Mouse (Mus musculus) common myeloid progenitor, adult 5-6 weeks (primary cell): ENCODE results near the gene Vmn2r63. TPM values are rescaled to one million over a fixed set of nuclear protein-coding genes. Genes with fewer than 3 reads are reported as not detected.
"Not testable (repeated sequence)": the region's sequence is repeated elsewhere in the genome, so short reads cannot be mapped to it uniquely, and the experiment has no call there.

Experiments used
- ATAC-seq: replicated peaks from 2 replicates; pipeline ENCODE4 v1.8.0; 2016; ENCODE audit warnings: low read depth, mild to moderate bottlenecking, moderate TSS enrichment, inconsistent platforms; ENCODE audit not compliant: poor library complexity, severe bottlenecking
- total RNA-seq: library from RNA; stranded (forward); fragments of 200-1000, 187-1606 nt; gene quantifications from 2 replicates; pipeline ENCODE4 v1.2.3, GENCODE M21; 2017

Vmn2r63 gene
- not detected in 2 replicates for total RNA-seq

DNA sequence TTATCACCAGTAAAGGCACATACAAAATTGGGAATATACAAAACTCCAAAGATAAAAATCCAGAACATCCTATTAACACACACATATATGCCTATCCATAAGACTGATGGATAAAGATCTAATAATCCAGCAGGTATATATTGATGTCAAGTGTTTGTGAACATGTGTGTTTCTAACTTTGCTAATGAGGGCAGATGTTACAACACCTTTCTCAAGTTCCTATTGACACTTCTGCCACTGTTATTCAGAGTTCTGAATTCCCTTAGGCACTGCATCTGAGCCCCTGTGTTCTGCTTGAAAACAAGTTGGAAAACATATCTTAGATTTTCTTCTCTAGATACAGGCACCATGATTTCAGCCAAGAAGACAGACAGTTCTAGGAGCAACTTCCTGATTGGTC is at the start of gene Vmn2r63:
Gene Vmn2r63, minus strand, starts transcription at position 101 of the 400 bp plus-strand sequence.
- not testable (repeated sequence) for ATAC-seq

DNA sequence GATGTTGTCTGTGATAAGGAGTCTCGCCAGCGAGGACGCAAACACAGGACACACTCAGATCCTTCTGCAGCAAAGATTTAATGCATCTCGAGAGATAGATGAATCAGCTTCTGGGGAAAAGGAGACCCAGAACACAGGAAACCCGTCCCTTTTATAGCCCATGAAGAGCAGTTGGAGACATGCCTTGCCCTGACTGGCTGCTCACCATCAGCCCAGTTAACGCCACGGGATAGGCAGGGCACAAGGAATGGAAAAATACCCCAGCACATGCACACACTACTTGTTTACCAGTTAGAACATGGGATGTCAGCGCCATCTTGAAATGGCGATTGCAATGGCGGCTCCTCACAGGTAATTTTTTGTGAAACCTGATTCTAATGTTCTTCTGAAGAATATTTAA is 47.1 kb upstream of the Vmn2r63 start:
- ATAC-seq: no peak

DNA sequence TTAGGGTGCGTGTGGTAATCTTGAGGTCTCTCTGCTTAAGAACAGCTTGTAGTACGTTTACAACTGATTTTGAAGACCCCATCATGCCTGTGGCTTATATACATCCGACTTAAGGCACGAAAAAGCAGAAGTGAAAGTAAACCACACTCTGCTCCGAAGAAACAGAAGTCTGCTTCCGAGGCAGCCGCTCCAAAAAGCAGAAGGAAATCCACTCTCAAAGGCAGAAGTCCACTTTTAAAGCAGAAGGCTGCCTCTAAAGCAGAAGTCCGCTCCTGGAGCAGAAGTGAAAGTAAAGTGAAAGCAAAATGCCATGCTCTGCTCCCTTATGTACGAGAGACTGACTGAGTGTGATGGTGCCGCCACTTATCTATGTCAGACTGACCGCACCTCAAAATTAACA is 46.5 kb upstream of the Vmn2r63 start:
- peak; percentile 99 for ATAC-seq

DNA sequence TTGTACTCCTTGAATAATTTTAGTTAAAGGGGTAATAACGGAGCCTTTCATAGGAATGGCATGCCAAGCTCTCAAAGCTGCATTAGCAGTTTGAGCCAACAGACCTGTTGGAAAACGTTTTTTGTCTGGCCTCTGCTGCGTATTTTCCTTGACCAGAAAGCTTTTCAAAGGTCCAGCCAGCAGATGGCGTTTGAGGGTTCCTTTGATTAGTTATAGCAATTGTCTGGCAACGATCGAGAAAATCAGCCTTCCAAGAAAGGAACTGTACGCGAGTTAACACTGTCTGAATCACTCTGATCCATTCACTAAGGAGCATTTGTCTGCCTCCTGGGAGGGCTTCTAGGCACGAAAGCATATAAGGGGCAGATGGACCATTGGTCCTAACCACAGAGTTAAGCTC is 31.6 kb upstream of the Vmn2r63 start:
- ATAC-seq: no peak

DNA sequence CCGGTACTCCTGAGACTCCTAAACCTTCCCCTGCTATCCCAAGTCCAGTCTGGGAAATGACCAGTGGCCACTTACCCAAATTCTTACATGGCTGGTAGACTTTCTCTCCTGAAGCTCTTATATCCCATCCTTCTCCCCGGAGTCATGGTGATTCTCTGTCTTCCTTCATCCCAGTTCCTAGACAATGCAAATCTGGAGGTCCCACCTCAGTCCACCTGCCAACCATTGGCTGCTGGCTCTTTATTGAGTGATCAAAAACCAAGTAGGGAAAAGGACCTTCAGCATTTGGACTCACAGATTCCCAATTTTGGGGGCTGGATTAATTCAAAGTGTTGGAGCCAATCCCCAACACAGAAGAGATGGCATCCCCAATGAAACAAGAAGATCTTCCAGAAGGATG is 35.6 kb downstream of the Vmn2r63 start:
- not testable (repeated sequence) for ATAC-seq

DNA sequence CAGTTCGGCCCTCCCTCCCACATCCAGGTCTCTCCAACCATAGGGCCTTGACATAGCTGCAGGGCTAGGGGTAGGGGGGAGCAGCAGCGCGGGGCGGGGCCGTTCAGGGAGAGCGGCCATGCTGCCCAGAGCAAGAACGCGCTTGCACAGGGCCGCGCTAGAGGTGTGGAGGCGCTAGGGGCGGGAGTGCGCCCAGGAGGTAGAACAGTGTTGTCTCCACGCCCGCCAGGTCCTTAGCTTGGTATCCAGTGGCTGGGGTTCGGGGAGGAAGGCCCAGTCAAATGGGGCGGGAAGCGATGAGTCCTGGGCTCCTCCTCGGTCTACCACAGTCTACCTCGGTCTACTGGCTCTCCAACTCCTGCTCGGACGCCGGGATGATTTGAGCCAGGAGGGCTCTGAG is 55.5 kb downstream of the Vmn2r63 start:
- ATAC-seq: no peak

DNA sequence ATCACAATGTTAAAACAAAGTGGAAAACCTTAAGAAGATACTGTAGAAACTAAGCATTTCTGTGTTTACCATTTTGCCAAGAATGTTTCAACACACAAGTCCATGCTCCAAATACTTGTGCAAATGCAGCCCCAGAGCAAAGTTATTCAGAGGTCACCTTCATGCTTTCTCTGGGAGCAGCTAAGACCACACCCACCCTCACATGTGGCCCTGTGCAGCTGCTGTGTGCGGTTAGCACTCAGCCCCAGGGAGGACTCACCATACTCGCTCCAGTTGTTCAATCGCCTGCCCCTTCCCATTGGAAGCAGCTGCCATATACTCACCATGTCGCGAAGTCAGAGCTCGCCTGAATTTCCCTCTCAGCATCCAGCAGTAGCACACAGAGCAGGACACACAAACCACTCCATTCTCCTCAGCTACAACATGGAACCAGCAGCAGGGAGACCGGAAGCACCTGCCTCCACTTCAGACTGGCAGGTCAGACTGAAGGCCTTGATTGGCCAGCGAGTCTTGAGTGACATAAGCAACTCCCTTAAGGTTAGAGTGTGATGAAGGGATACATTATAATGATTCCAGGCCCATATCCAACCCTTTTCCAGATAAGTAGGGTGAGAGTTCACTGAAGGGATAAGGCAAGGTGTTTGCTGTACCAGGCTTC is 66.7 kb downstream of the Vmn2r63 start, which contains the start of gene Gm2381:
Gene Gm2381, minus strand, starts transcription at position 434 of the 658 bp plus-strand sequence.
- not testable (repeated sequence) for ATAC-seq

Other genes starting within 250 kb of the Vmn2r63 start
- 5.3 and 12.7 TPM in 2 replicates for gene Zfp975, start 241.1 kb downstream of the Vmn2r63 start, total RNA-seq
- gene Gm17067, start 206.8 kb downstream of the Vmn2r63 start, total RNA-seq: not detected in 2 replicates
- not detected in 2 replicates for gene Vmn2r62, start 140.3 kb downstream of the Vmn2r63 start, total RNA-seq
- gene Gm2381, start 66.6 kb downstream of the Vmn2r63 start, total RNA-seq: not detected in 2 replicates
- not detected in 2 replicates for gene Gm9268, start 84.9 kb upstream of the Vmn2r63 start, total RNA-seq
- not detected in 2 replicates for gene Zfp936, start 180.4 kb upstream of the Vmn2r63 start, total RNA-seq